Mouse (Mus musculus): ENCODE measurements around the gene Bach1.

GRCm38 (mm10) chr16:87715221-87715620 is 16.5 kb downstream of the Bach1 start:
- TF ChIP-seq MAX (IDR thresholded peaks at IDR 0.05): no peak
- TF ChIP-seq CTCF (IDR thresholded peaks at IDR 0.05; ENCODE audit: control insufficient read depth, insufficient read depth, insufficient read length): no peak
- no peak for TF ChIP-seq MYOD1 (IDR thresholded peaks at IDR 0.05; ENCODE audit: control insufficient read depth, insufficient read length, low read depth)
- TF ChIP-seq USF1 (IDR thresholded peaks at IDR 0.05; ENCODE audit: low read depth): no peak
- TF ChIP-seq FOSL1 (IDR thresholded peaks at IDR 0.05; ENCODE audit: insufficient read depth, low read length, poor library complexity, severe bottlenecking): no peak

Data from C2C12 (cell line).